Mouse (Mus musculus): Measurements from ENCODE around the gene Lnx2.
A peak's percentile ranks its signal among the peaks of the same experiment; 100 is the strongest.

Lnx2 gene

GRCm38 (mm10) chr5:147051500-147052308 is 24.7 kb downstream of the Lnx2 start:
- DNase-seq (ENCODE audit: low read depth) = no peak

- DNase-seq (ENCODE audit: low read depth) = no peak
Measured at GRCm38 (mm10) chr5:147050816-147051499, 25.4 kb downstream of the Lnx2 start.

- DNase-seq (ENCODE audit: low read depth) = no peak
Measured at GRCm38 (mm10) chr5:147049544-147050209, 26.7 kb downstream of the Lnx2 start.

- no peak for DNase-seq (ENCODE audit: low read depth)
Measured at GRCm38 (mm10) chr5:147045929-147046328, 30.5 kb downstream of the Lnx2 start.

- peak; percentile 20 for DNase-seq (ENCODE audit: low read depth)
Measured at GRCm38 (mm10) chr5:147045311-147045710, 31.1 kb downstream of the Lnx2 start.

- no peak for DNase-seq (ENCODE audit: low read depth)
Measured at GRCm38 (mm10) chr5:147043240-147043844, 33.0 kb downstream of the Lnx2 start.

GRCm38 (mm10) chr5:147041965-147042937 is 34.1 kb downstream of the Lnx2 start:
- DNase-seq (ENCODE audit: low read depth) = no peak

GRCm38 (mm10) chr5:147039394-147039793 is 37.0 kb downstream of the Lnx2 start:
- DNase-seq (ENCODE audit: low read depth) = no peak

GRCm38 (mm10) chr5:147037601-147038000 is 38.8 kb downstream of the Lnx2 start:
- DNase-seq (ENCODE audit: low read depth) = no peak

- peak; percentile 17 for DNase-seq (ENCODE audit: low read depth)
Measured at GRCm38 (mm10) chr5:147036661-147037060, 39.7 kb downstream of the Lnx2 start.

GRCm38 (mm10) chr5:147036028-147036427 is 40.4 kb downstream of the Lnx2 start:
- no peak for DNase-seq (ENCODE audit: low read depth)

GRCm38 (mm10) chr5:147035301-147035700 is 41.1 kb downstream of the Lnx2 start:
- no peak for DNase-seq (ENCODE audit: low read depth)

- DNase-seq (ENCODE audit: low read depth) = no peak
Measured at GRCm38 (mm10) chr5:147034283-147034682, 42.1 kb downstream of the Lnx2 start.

- DNase-seq (ENCODE audit: low read depth) = no peak
Measured at GRCm38 (mm10) chr5:147033155-147033554, 43.2 kb downstream of the Lnx2 start.

- DNase-seq (ENCODE audit: low read depth) = no peak
Measured at GRCm38 (mm10) chr5:147031281-147031680, 45.1 kb downstream of the Lnx2 start.

- DNase-seq (ENCODE audit: low read depth) = no peak
Measured at GRCm38 (mm10) chr5:147024331-147025034, 51.9 kb downstream of the Lnx2 start.

GRCm38 (mm10) chr5:147023245-147023970 is 53.0 kb downstream of the Lnx2 start:
- DNase-seq (ENCODE audit: low read depth) = no peak

GRCm38 (mm10) chr5:147021546-147022265 is 54.7 kb downstream of the Lnx2 start:
- no peak for DNase-seq (ENCODE audit: low read depth)

- DNase-seq (ENCODE audit: low read depth) = no peak
Measured at GRCm38 (mm10) chr5:147020579-147020978, 55.8 kb downstream of the Lnx2 start.
